Mouse (Mus musculus): ENCODE results near the gene Tcte1. TPM values are rescaled to one million over a fixed set of nuclear protein-coding genes. Genes with fewer than 3 reads are reported as not detected.

Gene Tcte1
- total RNA-seq, 2 experiments from 2014 or later = not detected

DNA sequence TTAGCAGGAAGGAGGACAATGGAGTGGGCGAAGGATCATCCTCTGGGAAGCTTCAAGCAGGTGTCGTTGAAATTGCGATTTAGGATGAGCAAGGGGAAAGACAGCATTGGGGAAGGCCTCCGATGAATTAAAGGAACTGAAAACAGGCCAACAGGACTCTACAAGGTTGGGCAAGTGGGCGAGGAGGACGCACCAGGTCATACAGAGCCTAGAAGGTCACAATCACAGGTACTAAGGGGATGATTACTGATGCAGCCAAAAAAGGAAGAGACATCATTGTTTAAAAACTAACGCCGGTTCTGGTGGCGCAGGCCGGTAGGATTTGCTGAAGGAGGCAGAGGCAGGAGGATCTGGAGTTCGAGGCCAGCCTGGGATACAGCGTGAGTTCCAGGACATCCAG is 40.0 kb downstream of the Tcte1 start:
- intact Hi-C loops (cut with DNase I) = no loop called here
- no peak for DNase-seq

DNA sequence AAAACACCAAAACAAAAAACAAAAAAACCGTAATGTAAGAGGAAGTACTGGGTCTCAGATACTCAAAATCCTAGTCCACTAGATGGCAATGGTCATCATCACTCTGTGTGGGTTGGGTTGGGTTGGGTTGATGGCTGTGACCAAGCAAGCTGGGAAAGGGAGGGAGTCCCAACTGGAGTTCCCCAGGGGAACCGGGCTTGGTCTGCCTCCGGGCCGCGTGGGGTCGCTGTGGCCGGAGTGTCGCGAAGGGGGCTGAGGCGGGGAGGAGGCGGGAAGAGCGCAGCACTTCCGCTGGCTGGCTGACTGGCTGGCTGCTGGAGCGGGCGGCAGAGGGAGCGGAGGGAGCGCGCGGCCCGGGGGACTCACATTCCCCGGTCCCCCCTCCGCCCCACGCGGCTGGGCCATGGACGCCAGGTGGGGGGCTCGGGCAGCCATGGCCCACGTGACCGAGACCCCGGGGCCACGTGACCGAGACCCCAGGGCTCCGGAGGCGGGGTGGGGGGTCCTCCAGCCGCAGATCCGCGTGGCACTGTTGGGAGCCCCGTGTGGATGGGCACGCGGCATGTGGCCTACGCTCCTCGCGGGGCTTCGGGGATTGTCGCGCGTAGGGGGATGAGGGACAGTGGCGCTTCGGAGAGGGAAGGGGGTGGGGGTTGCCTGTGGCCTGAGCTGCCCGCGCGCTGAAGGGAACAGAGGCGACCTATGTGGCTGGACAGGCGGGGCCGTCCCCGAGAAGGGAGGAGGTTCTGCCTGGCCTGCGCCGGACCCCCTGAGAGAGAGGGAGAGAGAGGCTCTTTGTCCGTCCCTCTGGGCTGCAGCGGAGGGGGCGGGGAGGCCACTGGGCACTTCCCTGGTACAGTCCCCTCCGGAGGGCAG is 40.7 kb downstream of the Tcte1 start, which contains the start of gene Slc35b2:
Slc35b2 (plus strand) TSS at position 220 of the 876 bp plus-strand sequence.
- intact Hi-C loops (cut with DNase I) = no loop called here
- peak; percentile 96 to 98 for DNase-seq

- intact Hi-C loops (cut with DNase I) = no loop called here
- no peak for DNase-seq
Measured at GRCm38 (mm10) chr17:45564531-45565084, 41.4 kb downstream of the Tcte1 start.

DNA sequence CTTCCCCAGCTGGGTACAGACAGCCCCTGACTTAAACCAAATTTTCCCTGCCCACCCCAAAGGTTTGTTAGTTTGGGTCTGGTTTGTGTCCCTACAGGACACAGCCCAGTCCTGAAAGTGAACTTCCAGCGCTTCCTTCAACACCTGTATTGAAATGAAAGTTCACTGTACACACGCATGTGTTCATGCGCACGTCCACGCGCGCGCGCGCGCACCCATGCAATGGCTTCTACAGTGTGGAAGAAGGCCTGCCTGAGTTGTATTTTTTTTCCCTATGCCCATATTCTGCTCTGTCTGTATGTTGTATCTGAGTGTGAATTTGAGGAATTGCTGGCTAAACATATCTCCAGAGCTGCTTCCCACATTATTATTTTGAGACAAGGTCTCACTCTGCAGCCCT is 41.9 kb downstream of the Tcte1 start:
- intact Hi-C loops (cut with DNase I) = no loop called here
- DNase-seq = no peak

DNA sequence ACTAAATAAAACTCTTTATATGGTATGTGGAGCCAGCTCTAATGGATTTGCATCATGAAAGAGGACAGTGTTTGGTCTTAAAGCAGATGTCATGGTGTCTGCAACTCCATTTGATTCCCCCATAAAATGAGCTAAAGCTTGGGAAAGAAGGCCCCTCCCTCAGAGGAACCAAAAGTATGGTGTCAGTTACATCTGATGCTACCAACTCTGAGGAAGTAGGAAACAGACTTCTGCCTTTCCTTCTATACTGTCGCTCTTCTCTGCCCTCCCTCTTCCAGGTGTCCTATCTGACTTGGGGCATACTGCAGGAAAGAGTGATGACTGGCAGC is 42.8 kb downstream of the Tcte1 start:
- intact Hi-C loops (cut with DNase I) = no loop called here
- no peak for DNase-seq

- intact Hi-C loops (cut with DNase I) = no loop called here
- no peak for DNase-seq
Measured at GRCm38 (mm10) chr17:45566360-45567161, 43.3 kb downstream of the Tcte1 start.

- intact Hi-C loops (cut with DNase I) = no loop called here
- no peak for DNase-seq
Measured at GRCm38 (mm10) chr17:45567162-45567601, 43.9 kb downstream of the Tcte1 start.

DNA sequence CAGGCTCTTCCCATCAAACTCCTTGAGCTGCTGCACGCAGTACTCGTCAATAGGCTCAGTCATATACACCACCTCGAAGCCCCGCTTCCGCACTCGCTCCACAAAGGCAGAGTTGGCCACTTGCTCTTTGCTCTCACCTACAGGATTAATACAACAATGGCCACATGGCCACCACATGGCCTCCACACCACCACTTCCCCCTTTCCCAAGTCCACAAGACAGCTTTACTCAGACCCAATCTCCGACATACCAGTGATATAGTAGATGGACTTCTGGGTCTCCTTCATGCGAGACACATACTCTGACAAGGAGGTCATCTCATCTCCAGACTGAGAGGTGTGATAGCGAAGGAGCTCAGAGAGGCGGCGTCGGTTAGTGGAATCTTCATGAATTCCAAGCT is 45.8 kb downstream of the Tcte1 start:
- DNase-seq = no peak
- intact Hi-C loops (cut with DNase I) = no loop called here

GRCm38 (mm10) chr17:45569999-45570398 is 46.8 kb downstream of the Tcte1 start:
- no peak for DNase-seq
- intact Hi-C loops (cut with DNase I) = no loop called here

DNA sequence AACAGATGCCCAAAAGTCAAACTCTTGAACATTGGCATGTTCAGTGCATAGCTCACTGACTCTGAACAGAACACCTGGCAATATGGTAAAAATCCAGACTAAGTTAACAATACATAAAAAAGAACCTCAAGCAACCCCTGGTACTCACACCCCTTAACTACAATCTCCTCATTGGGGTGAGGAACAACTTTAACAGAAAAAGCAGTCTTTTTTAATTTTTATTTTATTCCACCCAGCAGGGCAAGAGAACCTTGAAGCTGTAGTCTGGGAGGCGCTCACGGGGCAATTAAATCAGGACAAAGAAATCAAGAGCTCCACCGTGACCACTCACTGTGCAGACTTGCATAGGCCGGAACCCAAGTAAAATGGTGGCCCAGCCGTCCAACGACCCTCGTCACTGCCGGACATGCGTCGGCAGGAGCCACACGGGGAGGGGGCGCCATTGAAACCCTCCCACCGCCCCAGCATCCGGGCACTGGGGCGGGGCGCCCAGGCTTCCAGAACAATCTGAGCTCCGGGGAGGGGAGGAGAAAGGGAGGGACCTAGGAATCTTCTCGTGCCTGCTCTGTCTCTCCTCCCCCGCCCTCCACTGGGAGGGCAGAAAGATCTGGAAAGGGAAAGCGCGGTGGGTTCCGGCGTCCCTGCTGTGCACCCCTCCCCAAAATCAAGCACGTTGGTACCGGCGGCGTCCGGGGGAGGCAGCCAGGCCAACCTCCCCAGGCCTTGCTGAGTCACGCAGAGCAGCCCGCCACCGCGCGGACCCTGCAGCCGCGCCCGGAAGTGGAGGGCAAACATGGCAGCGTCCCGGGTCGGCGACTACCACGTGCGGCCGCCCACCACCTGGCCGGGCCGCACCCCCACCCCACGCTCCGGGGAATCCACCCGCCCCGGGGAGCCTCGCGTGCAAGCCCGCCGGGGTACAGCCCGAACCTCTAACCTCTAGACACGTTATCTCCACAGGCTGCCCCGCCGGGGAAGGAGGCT is 49.2 kb downstream of the Tcte1 start:
- intact Hi-C loops (cut with DNase I) = no loop called here
- peak; percentile 85 to 87 for DNase-seq

DNA sequence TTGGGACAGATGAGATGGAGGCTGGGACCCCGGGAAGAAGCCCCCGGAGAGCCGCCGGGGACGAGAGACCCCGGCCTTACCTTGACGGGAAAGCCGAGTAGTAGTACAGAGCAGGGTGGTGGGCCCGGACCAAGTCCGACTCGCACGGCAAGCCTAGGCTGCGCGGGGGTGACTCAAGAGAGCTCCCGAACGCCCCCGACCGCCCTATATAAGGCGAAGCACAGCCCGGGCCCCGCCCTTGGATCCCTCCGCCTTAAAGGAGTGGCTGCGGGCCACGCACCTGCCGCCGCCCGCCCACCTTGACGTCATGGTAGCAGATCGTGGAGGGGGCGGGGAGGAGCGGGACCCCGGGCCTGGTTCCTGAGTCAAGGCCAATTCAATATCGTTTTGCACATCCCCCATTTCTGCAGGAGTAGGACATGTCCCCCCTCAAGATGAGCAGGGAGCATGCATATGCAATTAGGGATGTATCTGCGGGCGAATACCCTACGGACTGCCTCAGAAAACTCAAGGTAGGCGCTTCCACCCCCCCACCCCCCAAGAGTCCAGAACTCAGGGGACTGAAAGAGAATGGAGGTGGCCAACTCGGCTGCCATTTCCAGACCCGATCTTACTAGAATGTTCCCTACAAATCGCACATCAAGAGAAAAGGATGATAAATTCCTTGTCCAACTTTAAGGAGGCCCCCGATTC is 50.0 kb downstream of the Tcte1 start, which contains the start of gene Hsp90ab1:
Hsp90ab1 (minus strand) TSS at position 185 of the 693 bp plus-strand sequence.
- peak; percentile 99 for DNase-seq
- intact Hi-C loops (cut with DNase I) = no loop called here

- DNase-seq = peak; percentile 98
- intact Hi-C loops (cut with DNase I) = no loop called here
Measured at GRCm38 (mm10) chr17:45573780-45574123, 50.5 kb downstream of the Tcte1 start.

- intact Hi-C loops (cut with DNase I) = no loop called here
- DNase-seq = peak; percentile 73 to 76
Measured at GRCm38 (mm10) chr17:45574129-45574761, 51.0 kb downstream of the Tcte1 start.

DNA sequence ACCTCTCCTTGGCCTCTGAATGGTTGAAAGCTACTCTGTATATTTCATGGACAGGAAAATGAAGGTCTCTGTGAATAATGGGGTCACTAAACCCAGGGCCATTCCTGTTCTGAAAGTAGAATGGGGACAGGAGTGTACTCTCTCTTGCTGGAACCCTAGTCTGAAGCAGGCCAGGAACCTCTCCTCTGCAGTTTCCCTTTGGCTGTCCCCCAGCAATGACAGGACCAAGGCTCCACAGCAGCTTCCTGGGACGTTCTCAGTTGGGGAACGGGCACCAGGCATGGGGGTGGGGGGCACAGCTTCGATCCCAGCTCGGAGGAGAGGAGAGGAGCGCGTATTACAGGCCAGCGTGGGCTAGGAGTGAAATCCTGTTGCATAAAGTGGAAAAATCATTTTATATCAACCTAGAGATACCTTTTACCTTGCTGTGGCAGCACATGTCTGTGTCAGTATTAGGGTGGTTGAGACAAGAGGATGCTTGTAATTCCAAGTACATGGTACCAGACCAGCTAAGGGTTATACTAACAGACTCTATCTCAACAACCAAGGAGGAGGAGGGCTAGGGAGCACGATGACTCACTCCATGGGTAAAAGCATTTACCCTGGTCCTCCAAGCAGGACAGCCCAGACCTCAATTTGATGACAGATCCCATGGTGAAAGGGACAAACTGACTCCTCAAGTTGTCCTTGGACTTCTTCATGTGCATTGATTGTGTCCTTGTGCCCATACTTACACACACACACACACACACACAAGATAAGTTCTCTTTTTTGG is 52.1 kb downstream of the Tcte1 start:
- intact Hi-C loops (cut with DNase I) = no loop called here
- no peak for DNase-seq

- intact Hi-C loops (cut with DNase I) = no loop called here
- no peak for DNase-seq
Measured at GRCm38 (mm10) chr17:45578242-45578641, 55.0 kb downstream of the Tcte1 start.

DNA sequence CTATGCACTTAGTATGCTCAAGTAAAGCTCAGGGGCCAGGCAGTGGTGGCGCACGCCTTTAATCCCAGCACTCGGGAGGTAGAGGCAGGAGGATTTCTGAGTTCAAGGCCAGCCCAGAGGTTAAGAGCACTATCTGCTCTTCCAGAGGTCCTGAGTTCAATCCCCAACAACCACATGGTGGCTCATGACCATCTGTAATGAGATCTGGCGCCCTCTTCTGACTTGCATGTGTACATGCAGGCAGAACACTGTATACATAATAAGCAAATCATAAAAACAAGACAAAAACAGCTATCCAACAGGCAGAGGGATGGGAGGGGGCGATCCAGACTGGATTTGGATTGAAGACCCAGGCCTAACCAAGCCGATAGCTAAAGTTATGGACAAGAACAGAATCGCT is 55.6 kb downstream of the Tcte1 start:
- no peak for DNase-seq
- intact Hi-C loops (cut with DNase I) = no loop called here

DNA sequence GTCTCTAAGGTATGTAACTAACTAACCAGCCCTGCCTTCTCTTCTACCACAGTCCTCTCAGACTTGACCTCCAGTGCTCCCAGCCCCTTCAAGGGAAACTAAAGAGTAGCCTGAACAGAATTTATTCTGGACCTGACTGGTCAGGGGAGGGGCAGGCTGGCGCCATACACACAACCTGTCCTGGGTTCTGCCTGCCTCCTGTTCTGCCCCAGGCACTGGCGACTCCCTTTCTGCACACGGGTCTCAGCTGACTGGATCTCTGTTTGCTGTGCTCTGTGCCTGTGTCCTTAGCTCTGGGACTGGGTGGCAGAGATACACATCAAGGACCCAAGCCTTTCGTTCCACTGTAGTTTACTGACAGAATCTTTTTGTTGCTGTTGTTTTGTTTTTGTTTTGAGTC is 56.3 kb downstream of the Tcte1 start:
- intact Hi-C loops (cut with DNase I) = no loop called here
- DNase-seq = no peak

- intact Hi-C loops (cut with DNase I) = loop anchor here (1.0 to 2.0 kb wide), 3 partner anchors 16 to 62 kb away; no protein-coding TSS in a partner anchor
- DNase-seq = peak; percentile 63 to 71
Measured at GRCm38 (mm10) chr17:45580958-45581477, 57.8 kb downstream of the Tcte1 start.
